Mouse (Mus musculus): Measurements from ENCODE around the gene Arl16. TPM values are rescaled to one million over a fixed set of nuclear protein-coding genes. Genes with fewer than 3 reads are reported as not detected.
"Not testable (repeated sequence)": the region's sequence is repeated elsewhere in the genome, so short reads cannot be mapped to it uniquely, and the experiment has no call there.

Arl16 gene
- 13.0 and 13.6 TPM in 2 replicates for polyA plus RNA-seq (2012; ENCODE audit: insufficient read depth, insufficient read length, missing spikeins)

DNA sequence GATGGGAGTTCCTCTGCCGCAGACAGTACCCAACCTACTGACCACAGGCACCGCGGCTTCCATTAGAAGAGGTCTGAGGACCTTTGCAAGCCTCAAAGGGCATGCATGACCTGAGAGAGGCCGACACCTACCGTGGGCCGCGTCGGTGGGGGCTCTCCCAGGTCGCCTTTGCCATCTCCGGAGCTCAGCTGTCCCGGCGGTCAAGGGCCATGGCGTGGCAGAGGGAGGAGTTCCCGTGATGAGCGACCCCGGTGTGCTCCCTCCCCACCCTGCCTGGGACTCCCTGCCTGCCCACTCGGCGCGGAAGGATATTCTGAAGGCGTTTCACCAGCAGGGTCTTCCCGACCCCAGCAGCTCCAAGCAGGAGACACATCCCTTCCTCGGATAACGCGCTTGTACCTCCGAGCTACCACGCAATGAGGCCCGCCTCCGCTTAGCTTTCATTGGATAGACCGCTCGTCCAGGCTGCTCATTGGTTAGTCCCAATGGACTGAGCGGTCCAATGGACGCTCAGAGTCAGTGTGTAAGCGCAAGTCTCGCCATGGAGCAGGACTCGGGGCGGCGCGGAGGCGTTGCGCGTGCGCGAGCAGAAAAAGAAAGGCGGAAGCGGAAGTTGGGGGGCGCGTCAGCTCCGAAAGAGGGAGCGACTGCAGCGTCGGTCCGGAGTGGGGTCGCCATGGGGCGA is at the start of gene Arl16:
TSS of gene Arl16 (minus strand) at position 557 of the 685 bp plus-strand sequence.
- Histone ChIP-seq H3K4me1 (ENCODE audit: control insufficient read depth, insufficient read depth, low read length) (peaks cover 18% of the 10 kb centered on the region), H3K27ac (ENCODE audit: insufficient read depth, low read depth, low read length) (peak within 1 kb of the TSS; percentile 18; the same call in 1 of the 2 replicates), H3K4me3 (ENCODE audit: insufficient read depth, low read length) (peak within 1 kb of the TSS; percentile 91)
- TF ChIP-seq POLR2A (IDR thresholded peaks at IDR 0.05; ENCODE audit: borderline replicate concordance, low read depth, low read length), result no peak; the same call in 1 of the 2 replicates
- TF ChIP-seq CTCF (IDR thresholded peaks at IDR 0.05; ENCODE audit: low read depth, low read length), result no peak

DNA sequence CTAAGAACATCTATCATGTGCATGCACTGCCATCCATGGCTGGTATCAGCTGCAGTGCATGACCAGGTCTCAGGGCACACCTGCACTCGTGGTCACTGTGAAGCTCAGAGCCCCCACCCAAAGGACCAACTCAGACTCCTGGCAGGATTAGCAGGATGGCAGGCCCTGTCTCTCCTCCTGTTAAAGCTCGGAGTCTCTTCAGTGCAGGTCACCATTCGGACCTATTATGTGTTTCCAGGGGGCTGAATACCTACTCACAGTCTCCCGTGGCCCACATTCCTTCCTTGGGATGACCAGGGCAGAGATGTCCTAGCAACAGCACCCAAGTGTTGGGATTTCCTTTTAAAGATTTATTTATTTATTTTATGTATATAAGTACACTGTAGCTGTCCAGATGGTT is 49.7 kb upstream of the Arl16 start:
- Histone ChIP-seq H3K27ac (ENCODE audit: insufficient read depth, low read depth, low read length) (no peak overlapping the region), H3K4me3 (ENCODE audit: insufficient read depth, low read length) (no peak overlapping the region), H3K4me1 (ENCODE audit: control insufficient read depth, insufficient read depth, low read length) (peaks cover 21% of the 10 kb centered on the region)
- no peak for TF ChIP-seq POLR2A (IDR thresholded peaks at IDR 0.05; ENCODE audit: borderline replicate concordance, low read depth, low read length)
- TF ChIP-seq CTCF (IDR thresholded peaks at IDR 0.05; ENCODE audit: low read depth, low read length), result no peak

DNA sequence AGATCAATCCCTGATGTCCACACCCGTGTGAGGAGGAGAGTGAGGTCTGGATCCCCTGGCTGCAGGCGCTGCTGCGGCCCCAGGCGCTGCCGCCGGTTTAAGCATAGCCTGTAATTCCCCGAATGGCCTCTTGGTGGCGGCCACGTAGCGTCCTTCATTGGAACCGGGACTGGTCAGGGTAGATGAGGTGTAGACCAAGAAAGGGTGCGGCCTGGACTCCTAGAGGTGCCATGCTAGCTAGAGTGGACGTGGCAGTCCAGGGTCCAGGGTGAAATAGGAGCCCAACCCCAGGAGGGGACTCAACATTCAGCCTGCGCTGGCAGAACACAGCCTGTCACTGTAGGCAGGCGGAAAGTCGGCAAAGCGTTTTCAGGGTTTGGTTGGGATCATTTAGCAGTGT is 48.2 kb upstream of the Arl16 start:
- TF ChIP-seq POLR2A (IDR thresholded peaks at IDR 0.05; ENCODE audit: borderline replicate concordance, low read depth, low read length) (no peak), CTCF (IDR thresholded peaks at IDR 0.05; ENCODE audit: low read depth, low read length) (peak; percentile 76)
- Histone ChIP-seq H3K4me3 (ENCODE audit: insufficient read depth, low read length) (no peak overlapping the region), H3K27ac (ENCODE audit: insufficient read depth, low read depth, low read length) (no peak overlapping the region), H3K4me1 (ENCODE audit: control insufficient read depth, insufficient read depth, low read length) (peaks cover 22% of the 10 kb centered on the region)

DNA sequence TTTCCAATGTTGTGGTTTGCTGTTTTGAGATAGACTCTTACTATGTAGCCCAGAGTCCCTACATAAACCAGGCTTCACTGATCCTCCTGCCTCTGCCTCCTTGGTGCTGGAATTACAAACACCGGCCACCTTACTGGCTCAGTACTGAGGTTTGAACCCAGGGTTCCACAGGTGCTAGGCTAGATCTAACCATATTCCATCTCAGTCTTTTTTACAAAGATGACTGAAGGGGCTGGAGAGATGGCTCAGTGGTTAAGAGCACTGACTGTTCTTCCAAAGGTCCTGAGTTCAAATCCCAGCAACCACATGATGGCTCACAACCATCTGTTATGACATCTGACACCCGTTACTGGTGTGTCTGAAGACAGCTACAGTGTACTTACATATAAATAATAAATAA is 46.9 kb upstream of the Arl16 start:
- H3K4me3 ChIP-seq (ENCODE audit: insufficient read depth, low read length); H3K27ac ChIP-seq (ENCODE audit: insufficient read depth, low read depth, low read length): not testable (repeated sequence)
- peaks cover 18% of the 10 kb centered on the region for H3K4me1 ChIP-seq (ENCODE audit: control insufficient read depth, insufficient read depth, low read length)

DNA sequence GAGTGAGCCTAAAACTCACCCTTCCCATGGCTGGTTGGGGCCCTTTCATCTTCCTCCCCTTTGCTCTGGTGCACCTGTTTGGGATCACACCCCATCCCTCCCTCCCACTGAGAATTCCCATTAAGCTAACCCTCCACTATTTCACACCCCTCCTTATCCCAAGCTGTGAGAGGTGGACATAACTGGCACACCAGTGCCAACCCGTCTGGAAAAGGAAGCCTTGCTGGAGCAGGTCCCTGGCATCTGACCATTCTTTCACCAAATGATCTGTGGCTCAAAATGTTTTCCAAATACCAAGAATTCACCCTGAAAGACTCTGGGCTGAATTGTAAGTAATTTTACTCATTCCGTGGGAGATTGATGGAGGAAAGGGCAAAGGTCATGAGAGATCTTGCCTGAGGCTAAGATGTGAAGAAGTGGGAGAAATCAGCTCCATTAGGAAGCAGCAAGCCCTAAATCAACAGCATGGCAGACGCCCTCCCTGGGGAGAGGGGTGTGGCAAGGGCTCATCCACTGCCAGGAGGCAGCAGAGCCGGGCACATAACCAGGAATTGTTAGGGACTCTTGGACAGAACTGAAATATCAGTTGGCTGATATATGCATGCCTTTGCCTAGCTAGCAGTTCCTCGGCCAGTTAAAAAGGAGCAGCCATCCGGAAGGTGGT is 45.5 kb upstream of the Arl16 start:
- H3K27ac ChIP-seq (ENCODE audit: insufficient read depth, low read depth, low read length), result no peak overlapping the region
- TF ChIP-seq CTCF (IDR thresholded peaks at IDR 0.05; ENCODE audit: low read depth, low read length) (no peak), POLR2A (IDR thresholded peaks at IDR 0.05; ENCODE audit: borderline replicate concordance, low read depth, low read length) (no peak)
- no peak overlapping the region for H3K4me3 ChIP-seq (ENCODE audit: insufficient read depth, low read length)
- H3K4me1 ChIP-seq (ENCODE audit: control insufficient read depth, insufficient read depth, low read length), result peaks cover 9% of the 10 kb centered on the region

DNA sequence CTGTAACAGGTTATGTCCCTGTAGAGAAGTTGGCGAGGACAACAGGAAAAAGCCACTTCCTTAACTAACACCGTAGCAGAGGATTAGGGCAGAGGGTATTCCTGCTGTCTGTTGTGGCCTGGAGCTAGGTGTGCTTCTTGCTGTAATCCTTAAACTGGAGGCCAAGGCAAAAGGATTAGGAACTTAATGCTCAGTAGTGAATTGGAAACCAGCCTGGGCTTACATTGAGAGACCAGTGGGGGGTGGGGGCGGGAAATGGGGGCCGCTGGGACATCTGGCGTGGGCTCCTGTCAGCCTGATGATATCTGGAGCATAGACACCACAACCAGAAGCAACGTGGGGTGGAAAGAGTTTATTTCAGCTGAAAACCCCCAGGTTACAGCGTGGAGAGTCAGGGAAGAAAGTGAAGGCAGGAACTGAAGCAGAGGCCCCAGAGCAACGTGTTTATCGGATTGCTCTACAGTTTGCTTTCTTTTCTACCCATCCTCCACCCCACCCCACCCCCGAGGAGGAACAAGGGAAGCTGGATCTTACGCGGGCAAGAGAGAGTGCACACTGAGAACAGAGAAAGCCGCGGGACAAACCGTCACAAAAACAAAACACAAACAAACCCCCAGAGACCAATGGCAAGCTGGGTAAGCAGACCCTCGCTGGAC is 43.1 kb upstream of the Arl16 start:
- H3K4me1 ChIP-seq (ENCODE audit: control insufficient read depth, insufficient read depth, low read length), result peaks cover 9% of the 10 kb centered on the region
- H3K4me3 ChIP-seq (ENCODE audit: insufficient read depth, low read length), result peak overlapping the region; percentile 49
- peak overlapping the region; percentile 64 for H3K27ac ChIP-seq (ENCODE audit: insufficient read depth, low read depth, low read length)
- TF ChIP-seq POLR2A (IDR thresholded peaks at IDR 0.05; ENCODE audit: borderline replicate concordance, low read depth, low read length) (no peak), CTCF (IDR thresholded peaks at IDR 0.05; ENCODE audit: low read depth, low read length) (no peak)

DNA sequence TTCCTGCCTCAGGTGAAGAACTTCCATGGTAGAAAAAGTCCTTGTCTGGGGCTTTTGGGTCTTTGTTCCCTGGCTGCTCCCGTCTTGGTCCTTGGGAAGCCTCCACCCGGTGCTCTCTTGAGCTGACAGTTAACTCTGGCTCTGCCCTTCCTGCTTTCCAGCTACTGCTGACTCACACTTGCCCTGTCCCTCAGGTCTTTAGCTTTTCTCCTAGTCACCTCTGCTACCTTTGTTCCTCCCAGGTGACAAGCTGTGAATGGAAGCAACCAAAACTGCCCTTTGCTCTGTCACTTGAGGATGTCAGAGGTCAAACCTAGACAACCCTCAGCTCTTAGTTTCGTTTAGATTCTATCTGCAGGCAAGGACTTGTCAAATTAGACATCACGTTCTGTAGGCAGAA is 42.5 kb upstream of the Arl16 start:
- H3K4me3 ChIP-seq (ENCODE audit: insufficient read depth, low read length), result no peak overlapping the region
- TF ChIP-seq CTCF (IDR thresholded peaks at IDR 0.05; ENCODE audit: low read depth, low read length) (no peak), POLR2A (IDR thresholded peaks at IDR 0.05; ENCODE audit: borderline replicate concordance, low read depth, low read length) (no peak)
- no peak overlapping the region for H3K27ac ChIP-seq (ENCODE audit: insufficient read depth, low read depth, low read length)
- H3K4me1 ChIP-seq (ENCODE audit: control insufficient read depth, insufficient read depth, low read length), result peaks cover 9% of the 10 kb centered on the region

DNA sequence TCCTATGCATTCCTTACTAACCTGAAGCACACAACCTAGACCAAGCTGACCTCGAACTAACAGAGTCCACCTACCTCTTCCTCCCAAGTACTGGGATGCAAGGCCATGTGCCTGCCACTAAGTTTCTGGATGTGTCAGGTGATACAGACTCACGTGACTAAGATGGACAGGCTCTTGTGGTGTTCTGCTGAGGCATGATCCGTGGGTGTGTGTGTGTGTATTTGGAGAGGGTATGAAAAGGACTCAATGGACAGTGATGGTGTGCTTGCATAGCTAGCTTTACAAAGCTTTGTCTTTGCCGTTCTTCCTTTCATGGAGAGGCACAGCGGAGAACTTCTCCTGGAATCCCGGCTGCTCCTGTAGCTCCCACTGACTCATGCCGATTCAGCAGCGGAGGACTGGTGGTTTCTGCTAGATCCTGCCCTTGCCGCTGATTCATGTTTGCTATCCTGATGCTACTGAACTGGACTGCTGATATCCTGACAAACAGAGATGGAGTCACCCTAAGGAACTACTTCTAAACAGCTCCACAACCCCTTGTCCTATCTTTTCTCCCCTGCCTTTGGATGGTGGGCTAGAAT is 41.0 kb upstream of the Arl16 start:
- H3K4me3 ChIP-seq (ENCODE audit: insufficient read depth, low read length), result no peak overlapping the region
- TF ChIP-seq CTCF (IDR thresholded peaks at IDR 0.05; ENCODE audit: low read depth, low read length), result no peak
- peaks cover 9% of the 10 kb centered on the region for H3K4me1 ChIP-seq (ENCODE audit: control insufficient read depth, insufficient read depth, low read length)
- no peak overlapping the region for H3K27ac ChIP-seq (ENCODE audit: insufficient read depth, low read depth, low read length)

DNA sequence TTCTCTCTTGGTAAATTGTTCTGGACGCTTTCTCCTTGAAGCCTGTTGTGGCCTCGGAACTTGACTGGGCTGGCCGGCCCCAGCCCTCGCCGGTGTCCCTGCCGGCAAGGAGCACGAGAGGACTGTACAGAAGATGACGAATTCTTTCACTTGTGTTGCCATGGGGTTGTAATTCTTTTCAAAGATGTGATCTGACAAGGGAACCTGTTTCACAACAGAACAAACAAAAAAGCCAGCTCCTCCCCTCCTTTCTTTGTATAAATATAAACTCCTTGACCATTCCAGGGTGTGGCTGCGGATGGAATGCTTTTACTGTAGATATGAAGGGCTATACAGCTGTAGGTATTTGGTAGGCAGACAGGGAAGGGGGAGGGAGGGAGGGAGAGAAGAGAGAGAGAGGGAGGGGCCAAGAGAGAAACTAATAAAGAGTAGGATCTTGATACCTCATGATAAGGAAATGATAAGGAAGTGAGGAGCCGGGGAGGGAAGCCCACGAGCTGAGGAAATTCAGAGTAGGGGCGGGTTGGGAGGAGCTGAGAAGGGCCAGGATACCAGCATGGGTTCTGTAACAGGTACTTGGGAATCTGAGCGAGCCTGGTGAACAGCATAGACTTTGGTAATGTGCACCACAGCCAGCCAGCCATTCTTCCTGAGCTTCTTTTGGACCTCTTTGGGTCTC is 40.3 kb upstream of the Arl16 start:
- no peak overlapping the region for H3K4me3 ChIP-seq (ENCODE audit: insufficient read depth, low read length)
- H3K27ac ChIP-seq (ENCODE audit: insufficient read depth, low read depth, low read length), result no peak overlapping the region
- peaks cover 9% of the 10 kb centered on the region for H3K4me1 ChIP-seq (ENCODE audit: control insufficient read depth, insufficient read depth, low read length)
- TF ChIP-seq CTCF (IDR thresholded peaks at IDR 0.05; ENCODE audit: low read depth, low read length) (no peak), POLR2A (IDR thresholded peaks at IDR 0.05; ENCODE audit: borderline replicate concordance, low read depth, low read length) (no peak)
